ENCODE assay signal across 21 mouse cellular contexts in genomic region chr16:90042386-90042785, GRCm38 (mm10).
DNase-seq lines count a peak whose midpoint lies in the region; ATAC-seq and TF ChIP-seq lines count a peak whose summit lies in the region.
"Had no signal": no experiment of that assay in that cellular context is flagged by ENCODE, and none has a peak within 500 bp of the region (broad histone marks: within the 10 kb centered on the region; RNA-seq: fewer than 3 reads in every experiment).

No protein-coding gene starts in this region.

- no peak for TF ChIP-seq CTCF in hindbrain, postnatal 0 days (IDR thresholded peaks at IDR 0.05; ENCODE audit: low read depth)

- no peak overlapping the region for H3K4me2 ChIP-seq in hindbrain, postnatal 0 days (ENCODE audit: low read depth, low read length)
- H3K4me2 ChIP-seq in hindbrain, embryonic 13.5 days: no peak overlapping the region
- H3K4me2 ChIP-seq: intestine, embryonic 15.5 days; kidney, embryonic 15.5 days; limb, embryonic 12.5 days; lung, embryonic 14.5 days; midbrain, embryonic 13.5 days; neural tube, embryonic 13.5 days had no signal

- H3K9me3 ChIP-seq in hindbrain, postnatal 0 days (ENCODE audit: low read length): no peaks in the 10 kb centered on the region
- H3K9me3 ChIP-seq in hindbrain, embryonic 13.5 days: no peaks in the 10 kb centered on the region
- H3K9me3 ChIP-seq: intestine, embryonic 15.5 days; kidney, embryonic 15.5 days; limb, embryonic 12.5 days; liver, embryonic 12.5 days; midbrain, embryonic 13.5 days; neural tube, embryonic 13.5 days had no signal

- 0 out of 2 replicates have a peak, but pooled peaks cover 6% of the 10 kb centered on the region for H3K4me1 ChIP-seq in hindbrain, postnatal 0 days (ENCODE audit: insufficient read depth, low read length)
- H3K4me1 ChIP-seq in hindbrain, embryonic 13.5 days (replicated peaks): peaks cover 28% of the 10 kb centered on the region
- H3K4me1 ChIP-seq: intestine, embryonic 15.5 days; kidney, embryonic 15.5 days had no signal

- no peak overlapping the region for H3K27ac ChIP-seq in hindbrain, postnatal 0 days
- H3K27ac ChIP-seq in hindbrain, embryonic 13.5 days: no peak overlapping the region
- H3K27ac ChIP-seq: intestine, embryonic 15.5 days; kidney, embryonic 15.5 days; limb, embryonic 12.5 days; midbrain, embryonic 13.5 days; neural tube, embryonic 13.5 days had no signal

- H3K9ac ChIP-seq in hindbrain, postnatal 0 days (replicated peaks; ENCODE audit: low read length): no peak overlapping the region
- H3K9ac ChIP-seq in hindbrain, embryonic 13.5 days: no peak overlapping the region
- H3K9ac ChIP-seq: intestine, embryonic 15.5 days; kidney, embryonic 15.5 days; limb, embryonic 12.5 days; liver, embryonic 12.5 days; lung, embryonic 14.5 days; midbrain, embryonic 13.5 days; neural tube, embryonic 13.5 days had no signal

- peak; percentile 11; the same call in 1 of the 2 replicates for ATAC-seq in hindbrain, postnatal 0 days
- no peak for ATAC-seq in hindbrain, embryonic 13.5 days (ENCODE audit: low FRiP score)
- ATAC-seq: liver, embryonic 12.5 days; midbrain, embryonic 13.5 days had no signal

- 85% methylated on average over 10 of the region's 10 CpGs for WGBS in hindbrain, postnatal 0 days
- WGBS in hindbrain, embryonic 13.5 days: 90% methylated on average over 10 of the region's 10 CpGs

- no peaks in the 10 kb centered on the region for H3K27me3 ChIP-seq in hindbrain, postnatal 0 days (ENCODE audit: insufficient read depth, low read length)
- H3K27me3 ChIP-seq in hindbrain, embryonic 13.5 days: no peaks in the 10 kb centered on the region
- H3K27me3 ChIP-seq: intestine, embryonic 15.5 days; kidney, embryonic 15.5 days; limb, embryonic 12.5 days; liver, embryonic 12.5 days; midbrain, embryonic 13.5 days; neural tube, embryonic 13.5 days had no signal

- no peaks in the 10 kb centered on the region for H3K36me3 ChIP-seq in hindbrain, postnatal 0 days (ENCODE audit: insufficient read depth, low read length)
- H3K36me3 ChIP-seq in hindbrain, embryonic 13.5 days: no peaks in the 10 kb centered on the region
- H3K36me3 ChIP-seq: intestine, embryonic 15.5 days; kidney, embryonic 15.5 days; liver, embryonic 12.5 days; midbrain, embryonic 13.5 days; neural tube, embryonic 13.5 days had no signal

- H3K4me3 ChIP-seq in hindbrain, postnatal 0 days (ENCODE audit: low read length): no peak overlapping the region
- no peak overlapping the region for H3K4me3 ChIP-seq in hindbrain, embryonic 13.5 days
- H3K4me3 ChIP-seq: intestine, embryonic 15.5 days; kidney, embryonic 15.5 days; limb, embryonic 12.5 days; liver, embryonic 12.5 days; midbrain, embryonic 13.5 days; neural tube, embryonic 13.5 days had no signal

- no peak for DNase-seq in hindbrain, postnatal 0 days (ENCODE audit: low spot score)
- DNase-seq in CD4-positive, CD25-positive, alpha-beta regulatory T cell, adult 2 months (ENCODE audit: low read depth, low spot score): peak; percentile 56
- DNase-seq in induced T-regulatory cell, adult 2 months (ENCODE audit: low read depth): peak; percentile 16
- DNase-seq in thymus, postnatal 25 days: peak; percentile 31
- DNase-seq in testis, postnatal 14 days (ENCODE audit: low spot score): no peak
- no peak for DNase-seq in gastrocnemius, adult 8-10 months (ENCODE audit: low spot score in 2 of 2)
- no peak for DNase-seq in adipocyte (ENCODE audit: low spot score)
- DNase-seq: adrenal gland, postnatal 25 days; cerebellum, adult 11 months; cerebellum, postnatal 36 days; gastrocnemius, postnatal 25 days; kidney, postnatal 4 days; lung, embryonic 14.5 days; spleen, adult 18-20 months had no signal

Comparison
In these comparisons a context has a peak if more than half of its experiments do, and no peak if none do; other contexts are left out.
1. DNase-seq: peak in CD4-positive, CD25-positive, alpha-beta regulatory T cell, adult 2 months (single experiment), induced T-regulatory cell, adult 2 months (single experiment) and thymus, postnatal 25 days (single experiment); none in hindbrain, postnatal 0 days (single experiment), testis, postnatal 14 days (single experiment), gastrocnemius, adult 8-10 months (0 of 2) and adipocyte (single experiment).